Mouse (Mus musculus) testis, adult 2 months (tissue): ENCODE measurements around the gene Ccdc124.

Experiments
- CTCF ChIP-seq: fragments of 200-500 bp; IDR thresholded peaks from 2 replicates; pipeline ENCODE4 v1.5.1; 2012; ENCODE audit warnings: low read depth, mild to moderate bottlenecking, inconsistent platforms, low read length, moderate library complexity; ENCODE audit not compliant: control insufficient read depth, insufficient read depth, insufficient replicate concordance
- POLR2A ChIP-seq: fragments of 200-500 bp; IDR thresholded peaks from 2 replicates; pipeline ENCODE4 v1.6.1; 2012; ENCODE audit warnings: low read depth, mild to moderate bottlenecking, inconsistent platforms, low read length, moderate library complexity; ENCODE audit not compliant: control insufficient read depth

- no peak for TF ChIP-seq POLR2A
- no peak for TF ChIP-seq CTCF
These were observed 40.2 kb downstream of the Ccdc124 start for GRCm38 (mm10) chr8:70833520-70833919.
